Mouse (Mus musculus): ENCODE results near the gene St6galnac3. TPM values are rescaled to one million over a fixed set of nuclear protein-coding genes. Genes with fewer than 3 reads are reported as not detected.

The St6galnac3 gene
- polyA plus RNA-seq (2021; fragmentation: Nextera tagmentation): 5.8 and 8.0 TPM in 2 replicates
- long read RNA-seq, experiment 1, partial matches to known transcripts: 0 of 7 reads
- long read RNA-seq, experiment 1, other reads (novel, unspliced or antisense): 7 of 7 reads
- long read RNA-seq, experiment 2, partial matches to known transcripts: 0 of 5 reads
- long read RNA-seq, experiment 2, other reads (novel, unspliced or antisense): 5 of 5 reads

GRCm38 (mm10) chr3:153724701-153725668 lies at the start of gene St6galnac3:
Gene St6galnac3 (minus strand): TSS chr3:153725174.

Other genes starting within 250 kb of the St6galnac3 start
- gene Asb17, start 119.0 kb upstream of the St6galnac3 start, polyA plus RNA-seq (2021; fragmentation: Nextera tagmentation): not detected in 2 replicates
- not detected in 2 replicates for gene Msh4, start 181.0 kb upstream of the St6galnac3 start, polyA plus RNA-seq (2021; fragmentation: Nextera tagmentation)
- gene Rabggtb, start 187.8 kb upstream of the St6galnac3 start, polyA plus RNA-seq (2021; fragmentation: Nextera tagmentation): 78.6 and 107 TPM in 2 replicates
- 48.5 and 53.6 TPM in 2 replicates for gene Acadm, start 219.5 kb upstream of the St6galnac3 start, polyA plus RNA-seq (2021; fragmentation: Nextera tagmentation)
- 0.69 and 0.81 TPM in 2 replicates for gene Slc44a5, start 248.3 kb upstream of the St6galnac3 start, polyA plus RNA-seq (2021; fragmentation: Nextera tagmentation)

Data from left cerebral cortex, adult 6 months (tissue).